Mouse (Mus musculus): ENCODE results near the gene Il1a.
A peak's percentile ranks its signal among the peaks of the same experiment; 100 is the strongest.

The Il1a gene

DNA sequence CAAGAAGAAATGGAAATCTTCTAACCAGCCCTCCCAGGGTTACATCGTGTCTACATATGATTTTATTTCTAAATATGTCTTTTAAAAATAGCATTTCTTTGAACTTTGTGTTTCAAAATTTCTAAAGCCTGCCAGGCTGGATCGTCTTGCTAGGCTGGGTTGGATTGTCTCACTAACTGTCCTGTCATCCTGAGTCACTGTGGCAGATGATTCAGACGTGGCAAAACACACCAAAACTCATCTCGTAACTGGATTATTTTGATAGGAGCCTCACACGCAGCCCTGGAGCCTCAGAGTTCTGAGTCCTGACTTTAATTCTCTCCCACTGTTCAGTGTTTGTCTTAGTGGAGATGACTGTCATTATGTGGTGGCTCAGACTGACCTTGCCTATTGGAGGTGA is 46.7 kb downstream of the Il1a start:
- no peak for DNase-seq (ENCODE audit: low spot score)

DNA sequence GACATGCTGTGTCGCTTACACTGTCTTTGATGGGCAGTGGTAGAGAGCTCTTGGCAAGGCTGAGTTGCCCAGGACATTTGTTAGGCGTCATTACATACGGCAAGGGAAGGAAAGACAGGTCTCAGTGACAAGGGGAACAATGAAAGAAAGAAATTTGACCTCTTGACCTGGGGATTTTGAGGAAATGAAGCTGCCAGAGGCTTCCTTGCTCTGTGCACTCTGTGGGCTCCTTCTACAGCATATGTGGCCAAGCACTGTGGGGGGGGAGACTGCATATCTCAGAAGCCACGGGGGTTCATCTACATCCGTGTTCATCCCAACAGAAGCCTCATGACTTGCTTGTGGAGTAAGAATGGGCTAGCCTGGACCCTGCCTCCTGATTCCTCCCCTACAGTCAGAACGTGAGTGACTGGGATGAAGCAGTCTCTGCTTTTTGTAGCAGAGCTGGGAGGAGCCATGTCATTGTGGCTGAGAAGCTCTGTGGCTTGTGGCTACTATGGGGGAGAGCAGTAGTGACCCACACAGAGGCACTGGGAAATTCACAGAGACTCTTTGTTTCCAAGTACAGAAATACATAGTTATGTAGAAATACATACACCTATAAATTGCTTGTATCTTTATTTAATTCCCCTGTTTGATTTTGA is 48.5 kb downstream of the Il1a start:
- DNase-seq (ENCODE audit: low spot score): no peak

DNA sequence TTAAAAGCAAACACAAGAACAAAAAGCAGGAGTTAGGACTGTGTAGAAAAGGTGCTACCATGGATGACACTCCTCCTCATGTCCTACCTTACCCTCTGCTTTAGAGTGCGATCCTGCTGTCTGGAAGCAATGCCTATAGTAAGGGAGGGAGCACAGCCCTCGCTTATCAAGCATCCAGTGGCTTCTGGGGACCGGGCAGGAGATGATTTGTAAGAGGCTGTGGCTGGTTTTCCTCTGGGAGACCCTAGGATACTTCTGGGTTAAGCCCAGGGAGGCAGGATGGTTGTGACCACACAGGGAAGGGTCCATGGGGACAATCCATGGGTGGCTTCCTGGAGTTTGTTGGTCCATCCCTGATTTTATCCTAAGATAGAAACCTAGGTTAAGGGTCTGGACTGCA is 49.1 kb downstream of the Il1a start:
- DNase-seq (ENCODE audit: low spot score): no peak

DNA sequence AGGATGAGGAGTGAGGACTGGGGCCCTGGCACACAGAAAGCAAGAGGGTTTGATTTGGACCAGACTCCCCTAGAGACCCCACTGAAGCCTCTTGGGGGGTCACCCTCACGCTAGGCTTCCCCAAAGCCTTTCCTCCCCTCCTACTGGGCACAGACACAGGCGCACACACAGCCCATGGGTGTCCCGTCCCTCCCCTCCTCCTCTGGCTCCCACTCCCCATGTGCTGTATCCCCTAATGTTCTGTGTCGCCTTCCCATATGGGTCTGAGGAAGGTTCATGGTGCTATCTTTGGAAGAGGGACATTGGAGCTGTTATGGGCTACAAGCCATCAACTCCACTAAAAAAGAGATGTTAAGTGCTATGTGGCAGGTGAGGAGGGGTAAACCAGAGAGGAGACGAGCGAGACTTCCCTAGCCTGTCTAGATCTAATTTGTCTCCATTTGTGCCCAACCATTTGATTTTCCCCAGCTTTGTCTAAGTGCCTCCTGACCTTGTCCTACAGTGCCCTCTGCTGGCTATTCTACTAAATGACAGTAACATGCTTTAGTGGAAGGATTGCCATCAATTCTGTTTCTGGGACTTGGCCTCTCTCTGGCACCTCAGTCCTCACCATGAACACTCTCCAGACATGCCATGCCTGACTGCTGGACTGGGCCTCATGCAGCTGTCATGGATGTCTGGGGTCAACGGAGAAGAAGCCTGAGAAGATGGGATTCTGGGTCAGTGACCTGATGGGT is 51.1 kb downstream of the Il1a start:
- DNase-seq (ENCODE audit: low spot score): peak; percentile 75

DNA sequence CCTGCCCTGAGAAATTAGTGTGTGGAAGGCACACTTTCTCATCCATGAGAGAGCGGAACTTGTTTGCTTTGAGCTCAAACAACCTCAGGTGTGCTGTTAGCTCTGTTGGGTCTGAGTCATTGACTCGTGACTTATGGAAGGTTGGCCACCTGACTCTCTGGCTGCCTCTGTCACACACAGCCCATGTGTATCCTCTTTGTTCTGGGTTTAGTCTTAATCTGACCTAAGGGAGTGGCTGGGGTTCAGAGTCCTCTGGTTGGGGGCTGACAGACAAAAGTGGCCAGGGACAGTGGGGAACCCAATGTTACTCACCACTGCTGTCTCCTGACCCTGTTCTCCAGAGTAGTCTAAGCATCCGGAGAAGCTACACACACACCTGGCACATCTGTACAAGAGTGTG is 51.7 kb downstream of the Il1a start:
- no peak for DNase-seq (ENCODE audit: low spot score)

DNA sequence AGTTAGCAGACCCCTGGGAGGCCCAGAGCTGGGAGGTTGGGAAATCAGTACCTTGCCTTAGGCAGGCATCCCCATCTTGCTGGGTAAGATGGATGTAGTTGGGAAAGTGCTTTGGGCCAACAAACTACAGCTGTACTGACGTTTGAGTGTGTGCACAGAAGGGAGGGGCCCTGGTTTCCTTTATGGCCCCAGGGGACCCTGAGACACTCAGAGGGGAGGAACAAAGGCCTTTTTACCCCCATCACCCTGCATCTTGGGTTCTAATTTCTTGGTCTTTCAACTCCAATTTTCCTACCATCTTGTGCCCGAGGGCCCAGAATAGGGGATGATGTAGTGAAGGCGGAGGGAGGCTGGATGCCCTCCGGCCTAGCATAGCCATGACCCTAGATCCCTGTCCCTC is 53.8 kb downstream of the Il1a start:
- no peak for DNase-seq (ENCODE audit: low spot score)

DNA sequence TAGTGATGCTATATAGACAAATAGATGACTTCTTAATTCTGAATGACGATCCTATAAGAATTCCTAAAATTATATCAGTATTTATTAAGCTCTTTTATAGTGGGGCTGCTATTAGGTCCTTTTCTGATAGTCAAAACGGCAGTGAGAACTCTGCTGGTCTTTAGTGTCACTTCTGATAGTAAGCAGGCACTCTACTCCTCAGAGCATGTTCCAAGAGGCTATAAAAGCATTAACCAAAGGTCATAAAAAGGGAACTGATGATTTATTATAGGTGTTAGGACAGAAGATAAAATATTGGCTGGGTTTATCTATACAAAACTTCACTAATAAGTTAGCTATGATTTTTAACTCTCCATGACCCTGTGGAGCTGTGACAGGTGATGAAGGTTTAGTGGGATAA is 55.7 kb downstream of the Il1a start:
- no peak for DNase-seq (ENCODE audit: low spot score)

DNA sequence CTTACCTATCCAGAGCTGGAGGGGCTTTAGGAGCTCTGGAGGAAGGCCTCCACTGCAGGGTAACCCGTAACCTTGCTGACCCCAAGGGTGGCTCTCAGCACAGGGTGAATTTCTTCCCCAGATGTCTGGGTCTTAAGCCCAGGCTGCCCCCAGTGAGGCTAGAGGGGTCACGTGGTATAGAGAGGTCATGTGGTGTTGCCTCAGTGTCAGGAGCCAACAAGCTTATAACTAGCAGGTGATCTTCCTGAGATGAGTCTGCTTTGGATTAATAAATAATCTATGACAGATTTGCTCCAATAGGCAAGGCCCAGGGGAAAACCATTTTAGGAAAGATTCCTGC is 56.2 kb downstream of the Il1a start:
- no peak for DNase-seq (ENCODE audit: low spot score)

DNA sequence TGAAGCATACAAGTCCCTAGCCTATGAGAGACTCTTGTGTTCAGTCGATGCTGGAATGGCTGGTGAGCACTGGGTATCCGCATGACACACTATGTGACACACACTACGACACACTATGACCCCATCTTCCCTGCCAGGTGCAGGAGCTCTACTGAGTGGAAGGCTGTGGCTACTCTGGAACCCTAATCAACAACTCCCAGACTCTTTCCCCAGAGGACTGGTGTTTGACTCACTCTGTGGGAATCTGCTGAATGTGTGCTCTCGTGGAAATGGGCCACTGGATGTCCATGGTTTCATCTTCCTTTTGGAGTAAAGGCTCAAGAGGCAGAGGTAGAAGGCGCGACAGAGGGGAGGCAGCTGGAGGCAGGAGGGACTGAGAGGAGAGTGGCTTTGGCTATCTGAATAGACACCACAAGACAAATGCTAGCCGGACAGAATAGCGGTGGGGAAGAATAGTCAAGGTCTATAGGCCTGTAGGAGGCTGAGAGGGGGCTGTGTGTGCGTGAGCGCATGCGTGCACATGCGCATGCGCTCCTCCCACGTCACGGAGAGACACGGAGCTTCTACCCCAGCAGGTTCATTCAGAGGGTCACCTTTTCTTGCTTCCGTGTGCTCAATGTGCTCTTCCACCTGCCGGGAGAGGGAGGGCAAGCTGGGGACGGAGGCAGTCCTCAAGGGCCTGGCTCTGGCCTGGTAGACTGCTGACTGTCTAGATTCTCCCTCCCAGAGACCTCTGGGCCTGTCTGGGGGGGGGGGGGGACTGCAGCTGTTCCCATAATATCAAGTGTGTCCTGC is 56.7 kb downstream of the Il1a start:
- no peak for DNase-seq (ENCODE audit: low spot score)

All from ovary, postnatal 14 days (tissue).